Mouse (Mus musculus) kidney, postnatal 25 days (tissue): ENCODE measurements around the gene Rtn4rl2.
"Not testable (repeated sequence)": the region's sequence is repeated elsewhere in the genome, so short reads cannot be mapped to it uniquely, and the experiment has no call there.

ENCODE experiments used
- DNase-seq, 2 experiments: peaks; one replicate each; pipeline ENCODE4 v3.0.0; 2021; ENCODE audit warnings: mixed read lengths in 2 of 2

Rtn4rl2 gene

GRCm38 (mm10) chr2:84886234-84886731, at the start of gene Rtn4rl2:
Rtn4rl2 (minus strand) TSS chr2:84886710.
- peak in 1 of 2 experiments; percentile 35 for DNase-seq

GRCm38 (mm10) chr2:84935065-84935464, 48.6 kb upstream of the Rtn4rl2 start:
- DNase-seq: no peak

- DNase-seq: no peak
Observed at GRCm38 (mm10) chr2:84934649-84935007, 48.1 kb upstream of the Rtn4rl2 start.

- DNase-seq: peak; percentile 32 to 44
Observed at GRCm38 (mm10) chr2:84933992-84934648, 47.6 kb upstream of the Rtn4rl2 start.

GRCm38 (mm10) chr2:84930186-84930585, 43.7 kb upstream of the Rtn4rl2 start:
- no peak for DNase-seq

- DNase-seq: no peak
Observed at GRCm38 (mm10) chr2:84919601-84920108, 33.1 kb upstream of the Rtn4rl2 start.

GRCm38 (mm10) chr2:84918188-84918587, 31.7 kb upstream of the Rtn4rl2 start:
- no peak for DNase-seq

GRCm38 (mm10) chr2:84916548-84917320, 30.2 kb upstream of the Rtn4rl2 start:
- peak; percentile 65 to 88 for DNase-seq

GRCm38 (mm10) chr2:84915330-84915729, 28.8 kb upstream of the Rtn4rl2 start:
- peak; percentile 47 to 66 for DNase-seq

GRCm38 (mm10) chr2:84913881-84914280, 27.4 kb upstream of the Rtn4rl2 start:
- DNase-seq: no peak

- DNase-seq: peak in 1 of 2 experiments; percentile 54
Observed at GRCm38 (mm10) chr2:84912722-84913121, 26.2 kb upstream of the Rtn4rl2 start.

- DNase-seq: not testable (repeated sequence)
Observed at GRCm38 (mm10) chr2:84896686-84897085, 10.2 kb upstream of the Rtn4rl2 start.

GRCm38 (mm10) chr2:84895495-84896198, 9.1 kb upstream of the Rtn4rl2 start:
- peak in 1 of 2 experiments; percentile 45 for DNase-seq

- peak in 1 of 2 experiments; percentile 14 for DNase-seq
Observed at GRCm38 (mm10) chr2:84893359-84893758, 6.8 kb upstream of the Rtn4rl2 start.

GRCm38 (mm10) chr2:84890045-84890340, 3.5 kb upstream of the Rtn4rl2 start:
- peak; percentile 86 to 92 for DNase-seq

GRCm38 (mm10) chr2:84889316-84890044, 3.0 kb upstream of the Rtn4rl2 start:
- DNase-seq: peak in 1 of 2 experiments; percentile 37

- peak; percentile 83 to 85 for DNase-seq
Observed at GRCm38 (mm10) chr2:84888657-84889315, 2.3 kb upstream of the Rtn4rl2 start.

- peak; percentile 43 to 58 for DNase-seq
Observed at GRCm38 (mm10) chr2:84887411-84888271, 1.1 kb upstream of the Rtn4rl2 start.

GRCm38 (mm10) chr2:84886821-84887281, 341 bp upstream of the Rtn4rl2 start:
- DNase-seq: peak; percentile 28 to 60
